Mouse (Mus musculus) bone marrow macrophage, adult 2 months (primary cell): ENCODE data around the gene Tmem119.

Source experiments
- CTCF ChIP-seq: IDR thresholded peaks from 2 replicates; pipeline ENCODE4 v1.5.1; 2012; ENCODE audit warnings: low read depth, mild to moderate bottlenecking, low read length, moderate library complexity
- POLR2A ChIP-seq: IDR thresholded peaks from 2 replicates; pipeline ENCODE4 v1.6.1; 2012; ENCODE audit warnings: mild to moderate bottlenecking, low read depth, low read length, borderline replicate concordance

DNA sequence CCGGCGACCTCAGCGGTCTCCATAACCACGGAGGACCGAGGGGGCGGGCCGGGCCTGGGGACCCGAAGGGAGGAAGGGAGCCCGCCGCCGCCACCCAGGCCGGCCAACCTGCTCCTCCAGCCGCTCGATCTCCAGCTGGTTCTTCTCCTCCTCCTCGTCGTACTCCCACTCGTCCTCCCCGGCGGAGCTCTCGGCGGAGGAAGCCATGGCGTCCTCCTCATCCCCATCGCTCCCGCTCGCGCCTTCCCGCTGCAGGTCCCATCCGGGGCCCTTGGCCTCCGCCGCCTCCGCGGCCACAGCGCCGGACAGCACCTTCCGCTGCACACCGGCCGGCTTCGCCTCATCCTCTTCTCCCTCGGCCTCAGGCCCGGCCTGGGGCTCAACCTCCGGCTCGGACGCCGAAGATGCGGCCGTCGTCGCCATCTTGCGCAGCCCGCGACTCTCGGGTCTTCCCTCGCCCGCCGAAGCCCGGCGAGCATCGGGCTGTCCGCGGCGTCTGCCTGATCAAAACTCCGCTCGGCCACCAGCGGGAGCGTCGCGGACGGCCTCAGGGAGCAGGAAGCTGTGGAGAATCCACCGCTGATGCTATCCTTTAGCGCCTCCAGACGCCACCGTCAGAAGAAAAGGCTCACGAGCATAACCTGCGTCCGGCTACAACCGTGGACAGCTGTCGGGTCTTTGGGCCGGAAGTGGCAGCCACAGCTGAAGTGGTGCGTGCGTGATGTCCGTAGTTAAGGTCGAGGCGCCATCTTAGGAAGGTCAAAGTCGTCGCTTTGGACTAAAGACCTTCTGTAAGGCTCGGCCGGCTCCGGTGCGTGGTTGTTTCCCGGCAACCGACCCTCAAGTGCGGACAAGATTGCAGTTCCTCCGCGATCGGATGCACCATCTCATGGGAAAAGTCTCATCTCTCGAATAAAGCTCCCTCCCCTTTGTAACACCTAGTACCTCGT, 28.8 kb downstream of the Tmem119 start:
- TF ChIP-seq CTCF (no peak), POLR2A (0 out of 2 replicates have a peak, but pooled peaks have one; percentile 14)
